10 mouse cellular contexts compared by ENCODE assay signal in the genomic region with DNA sequence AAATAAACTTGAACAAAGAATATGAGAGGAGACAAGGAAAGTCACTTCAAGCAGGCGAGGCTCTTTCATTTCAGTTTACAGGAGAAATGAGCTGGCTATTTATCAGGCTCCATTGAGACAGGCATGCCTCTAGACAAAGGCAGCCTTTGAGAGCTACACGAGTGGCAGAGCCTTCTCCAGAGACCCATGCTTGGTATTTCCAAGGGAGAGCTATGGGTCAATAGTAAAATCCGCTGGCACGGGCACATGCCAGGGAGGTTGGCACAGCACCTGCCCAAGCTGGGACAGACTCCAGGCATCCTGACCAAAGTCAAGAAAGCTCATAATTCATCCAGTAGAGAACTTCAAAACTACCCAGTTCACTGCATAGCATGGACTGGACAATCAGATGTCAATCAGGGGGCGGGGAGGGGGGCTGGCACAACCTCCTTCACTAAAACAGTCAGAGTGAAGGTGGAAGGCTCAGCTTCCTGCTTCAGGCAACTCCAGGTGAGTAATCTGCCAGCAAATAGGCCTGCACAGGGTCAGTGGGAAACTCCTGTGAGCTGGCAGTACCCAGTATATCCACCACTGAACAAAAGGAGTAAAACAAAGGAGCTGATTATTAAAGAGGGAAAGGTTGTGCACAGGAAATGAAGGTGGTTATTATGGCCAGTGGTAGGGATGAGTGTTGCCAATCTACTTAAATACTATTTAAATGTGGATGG.
DNase-seq lines count a peak whose midpoint lies in the region; ATAC-seq lines count a peak whose summit lies in the region.
"Had no signal": no experiment of that assay in that cellular context is flagged by ENCODE, and none has a peak within 500 bp of the region (broad histone marks: within the 10 kb centered on the region; RNA-seq: fewer than 3 reads in every experiment).

No protein-coding gene starts in this region.

- intact Hi-C loops in left cerebral cortex, postnatal 4 days (cut with DNase I) = no loop called here

- H3K27ac ChIP-seq in forebrain, embryonic 15.5 days (replicated peaks) = no peak overlapping the region
- H3K27ac ChIP-seq: embryonic facial prominence, embryonic 12.5 days; left cerebral cortex, adult 2 months had no signal

- no peaks in the 10 kb centered on the region for H3K9me3 ChIP-seq in forebrain, embryonic 15.5 days
- H3K9me3 ChIP-seq: embryonic facial prominence, embryonic 12.5 days had no signal

- H3K4me1 ChIP-seq in forebrain, embryonic 15.5 days = peaks cover 15% of the 10 kb centered on the region

- no peak overlapping the region for H3K9ac ChIP-seq in forebrain, embryonic 15.5 days (replicated peaks)
- H3K9ac ChIP-seq: embryonic facial prominence, embryonic 12.5 days had no signal

- ATAC-seq in forebrain, embryonic 15.5 days (replicated peaks) = peak; percentile 70
- ATAC-seq in granulocyte monocyte progenitor cell, adult 5-6 weeks (replicated peaks; ENCODE audit: poor library complexity, severe bottlenecking) = no peak

- no peak overlapping the region for H3K4me2 ChIP-seq in forebrain, embryonic 15.5 days (replicated peaks)
- H3K4me2 ChIP-seq: embryonic facial prominence, embryonic 12.5 days had no signal

- no peak overlapping the region for H3K4me3 ChIP-seq in forebrain, embryonic 15.5 days
- H3K4me3 ChIP-seq: embryonic facial prominence, embryonic 12.5 days; left cerebral cortex, adult 2 months had no signal

- no peaks in the 10 kb centered on the region for H3K36me3 ChIP-seq in forebrain, embryonic 15.5 days
- H3K36me3 ChIP-seq: embryonic facial prominence, embryonic 12.5 days had no signal

- H3K27me3 ChIP-seq in forebrain, embryonic 15.5 days = no peaks in the 10 kb centered on the region
- H3K27me3 ChIP-seq: embryonic facial prominence, embryonic 12.5 days had no signal

- DNase-seq in left cerebral cortex, postnatal 4 days = peak; percentile 72
- no peak for DNase-seq in left cerebral cortex, adult 18-20 months (ENCODE audit: low spot score in 2 of 2)
- peak; percentile 45 to 52 for DNase-seq in cerebellum, adult 18-20 months
- peak; percentile 57 to 71 for DNase-seq in layer of hippocampus, postnatal 10 days (ENCODE audit: low spot score in 2 of 2)
- no peak for DNase-seq in testis, postnatal 14 days (ENCODE audit: low spot score)
- no peak for DNase-seq in testis, postnatal 10 days (ENCODE audit: low spot score)

- 26% methylated on average over 5 of the region's 5 CpGs for WGBS in forebrain, embryonic 15.5 days

Comparison
In these comparisons a context has a peak if more than half of its experiments do, and no peak if none do; other contexts are left out.
1. DNase-seq: peak in left cerebral cortex, postnatal 4 days (single experiment), cerebellum, adult 18-20 months (2 of 2) and layer of hippocampus, postnatal 10 days (2 of 2); none in left cerebral cortex, adult 18-20 months (0 of 2), testis, postnatal 14 days (single experiment) and testis, postnatal 10 days (single experiment).